Mouse (Mus musculus) ES-Bruce4 (cell line): Measurements from ENCODE around the gene Snx3.

Experiments used
- CTCF ChIP-seq: IDR thresholded peaks from one replicate; pipeline ENCODE4 v1.8.1; 2011; ENCODE audit warnings: low read depth, low read length
- EP300 ChIP-seq: IDR thresholded peaks from 2 replicates; pipeline ENCODE4 v1.6.1; 2011; ENCODE audit warnings: low read depth, low read length; ENCODE audit not compliant: insufficient read depth
- POLR2A ChIP-seq: IDR thresholded peaks from one replicate; pipeline ENCODE4 v1.8.1; 2011; ENCODE audit warnings: low read length; ENCODE audit not compliant: insufficient read depth

DNA sequence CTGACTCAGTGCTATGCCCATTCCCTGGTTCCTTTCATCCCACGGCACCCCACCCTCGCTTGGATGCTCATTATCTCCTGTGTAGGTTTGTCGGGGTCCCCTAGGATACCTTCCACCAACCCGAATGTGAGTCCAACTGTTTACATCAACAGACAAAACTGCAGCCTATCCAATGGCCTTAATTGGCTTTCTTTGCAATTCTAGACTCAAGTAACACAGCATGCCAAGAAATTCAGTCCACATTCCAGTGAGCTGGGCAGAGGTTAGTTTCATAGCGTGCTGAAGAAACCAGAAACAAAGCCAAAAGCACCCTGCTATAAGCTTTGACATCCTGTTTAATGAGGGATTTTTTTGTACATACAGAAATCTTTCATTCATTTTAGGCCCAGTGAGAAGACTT, 45.8 kb upstream of the Snx3 start:
- no peak for TF ChIP-seq CTCF
- TF ChIP-seq POLR2A = no peak
- TF ChIP-seq EP300 = no peak
